Mouse (Mus musculus) heart, embryonic 12.5 days (tissue): ENCODE measurements around the gene Minar1. TPM values are rescaled to one million over a fixed set of nuclear protein-coding genes. Genes with fewer than 3 reads are reported as not detected.

Source experiments
- ATAC-seq: fragments of 200-750 bp; cut with Nextera tagmentation; 2 replicates; pipeline ENCODE4 v1.8.0; 2017; ENCODE audit warnings: moderate TSS enrichment, moderate library complexity; ENCODE audit not compliant: insufficient number of reproducible peaks, low FRiP score
- H3K27ac ChIP-seq: fragments of 300-500 bp; sonication (generic); 2 replicates; pipeline ENCODE4 v1.5.1; 2016; ENCODE audit warnings: mild to moderate bottlenecking, moderate library complexity; ENCODE audit not compliant: poor library complexity, severe bottlenecking
- H3K27me3 ChIP-seq: fragments of 300-500 bp; sonication (generic); replicated peaks from 2 replicates; pipeline ENCODE4 v1.6.1; 2016; ENCODE audit warnings: mild to moderate bottlenecking, moderate library complexity
- H3K36me3 ChIP-seq: fragments of 300-500 bp; sonication (generic); 2 replicates; pipeline ENCODE4 v1.6.1; 2016; ENCODE audit warnings: mild to moderate bottlenecking, moderate library complexity
- H3K4me1 ChIP-seq: fragments of 300-500 bp; sonication (generic); replicated peaks from 2 replicates; pipeline ENCODE4 v1.6.1; 2016; ENCODE audit warnings: mild to moderate bottlenecking
- H3K4me2 ChIP-seq: fragments of 300-500 bp; sonication (generic); 2 replicates; pipeline ENCODE4 v1.6.1; 2016; ENCODE audit warnings: mild to moderate bottlenecking, moderate library complexity
- H3K4me3 ChIP-seq: fragments of 300-500 bp; sonication (generic); 2 replicates; pipeline ENCODE4 v1.5.1; 2016; ENCODE audit warnings: mild to moderate bottlenecking
- H3K9ac ChIP-seq: fragments of 300-500 bp; sonication (generic); 2 replicates; pipeline ENCODE4 v1.6.1; 2016; ENCODE audit warnings: mild to moderate bottlenecking, moderate library complexity
- H3K9me3 ChIP-seq: fragments of 300-500 bp; sonication (generic); replicated peaks from 2 replicates; pipeline ENCODE4 v1.6.1; 2016; ENCODE audit warnings: mild to moderate bottlenecking, moderate library complexity
- WGBS: fragments of 180-500 bp; shearing (Covaris S2); methylation state at CpG from one replicate; pipeline ENCODE4 v1.1.7; 2016; 5-methylcytosine and 5-hydroxymethylcytosine counted together
- polyA plus RNA-seq: library from polyadenylated mRNA; unstranded; fragments of >200 nt; fragmentation: Nextera tagmentation; extraction: Ambion mirVana; gene quantifications from 2 replicates; pipeline ENCODE4 v1.2.1, GENCODE M21; 2016

Gene Minar1
- 0.04 and 0.10 TPM in 2 replicates for polyA plus RNA-seq

- H3K9me3 ChIP-seq = no peaks in the 10 kb centered on the region
- peaks cover 75% of the 10 kb centered on the region for H3K27me3 ChIP-seq
- no peaks in the 10 kb centered on the region for H3K36me3 ChIP-seq
- under 1% methylated on average over 27 of the region's 27 CpGs for WGBS
- no peak within 1 kb of the TSS for H3K27ac ChIP-seq
- H3K9ac ChIP-seq = peak within 1 kb of the TSS; percentile 52
- H3K4me2 ChIP-seq = peak within 1 kb of the TSS; percentile 91
- H3K4me1 ChIP-seq = peaks cover 11% of the 10 kb centered on the region; the same call in 1 of the 2 replicates
- H3K4me3 ChIP-seq = peak within 1 kb of the TSS; percentile 51
- ATAC-seq = peak; percentile 67
Measured at GRCm38 (mm10) chr9:89623006-89623760, at the start of gene Minar1. Gene Minar1 (minus strand): TSS chr9:89623125.

- Histone ChIP-seq H3K4me1 (no peaks in the 10 kb centered on the region), H3K4me2 (no peak overlapping the region), H3K27ac (no peak overlapping the region), H3K27me3 (no peaks in the 10 kb centered on the region), H3K9ac (no peak overlapping the region), H3K36me3 (no peaks in the 10 kb centered on the region), H3K9me3 (no peaks in the 10 kb centered on the region), H3K4me3 (no peak overlapping the region)
- no peak for ATAC-seq
- WGBS = 69% methylated on average over 4 of the region's 4 CpGs
Measured at GRCm38 (mm10) chr9:89669878-89670277, 47.0 kb upstream of the Minar1 start.

GRCm38 (mm10) chr9:89667306-89667942 is 44.5 kb upstream of the Minar1 start:
- Histone ChIP-seq H3K4me1 (no peaks in the 10 kb centered on the region), H3K4me3 (no peak overlapping the region), H3K9me3 (no peaks in the 10 kb centered on the region), H3K9ac (no peak overlapping the region), H3K27ac (no peak overlapping the region), H3K4me2 (no peak overlapping the region), H3K36me3 (no peaks in the 10 kb centered on the region), H3K27me3 (no peaks in the 10 kb centered on the region)
- WGBS = 66% methylated on average over 4 of the region's 4 CpGs
- no peak for ATAC-seq

DNA sequence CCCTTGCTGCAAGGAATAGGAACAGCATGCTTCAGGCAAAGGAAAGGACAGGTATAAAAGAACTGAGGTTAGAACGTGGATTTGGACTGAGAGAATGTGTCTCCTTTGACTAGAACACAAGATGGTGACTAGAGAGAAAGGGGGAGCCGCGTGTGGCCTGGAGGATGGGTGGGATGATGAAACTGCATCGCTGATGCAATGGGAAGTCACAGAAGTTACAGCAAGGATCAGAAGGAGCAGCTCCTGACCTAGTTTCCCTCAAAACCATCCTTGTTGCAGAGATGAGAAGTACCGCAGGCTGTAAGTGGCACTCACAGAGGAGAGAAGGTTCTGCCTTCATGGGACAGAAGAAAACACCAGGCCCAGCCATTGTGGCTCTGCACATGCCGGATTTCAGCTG is 28.0 kb upstream of the Minar1 start:
- 63% methylated on average over 6 of the region's 6 CpGs for WGBS
- no peak overlapping the region for H3K4me3 ChIP-seq
- peaks cover 5% of the 10 kb centered on the region; the same call in 1 of the 2 replicates for H3K4me1 ChIP-seq

GRCm38 (mm10) chr9:89637453-89637852 is 14.5 kb upstream of the Minar1 start:
- Histone ChIP-seq H3K36me3 (no peaks in the 10 kb centered on the region), H3K4me2 (no peak overlapping the region), H3K4me3 (no peak overlapping the region), H3K4me1 (no peaks in the 10 kb centered on the region), H3K27me3 (no peaks in the 10 kb centered on the region), H3K27ac (no peak overlapping the region), H3K9ac (no peak overlapping the region), H3K9me3 (no peaks in the 10 kb centered on the region)
- 73% methylated on average over 3 of the region's 3 CpGs for WGBS
- no peak for ATAC-seq

More for the DNA sequence above, 28.0 kb upstream of the Minar1 start:
- ATAC-seq = no peak
- Histone ChIP-seq H3K9ac (no peak overlapping the region), H3K27me3 (no peaks in the 10 kb centered on the region), H3K27ac (no peak overlapping the region), H3K36me3 (no peaks in the 10 kb centered on the region), H3K4me2 (no peak overlapping the region), H3K9me3 (no peaks in the 10 kb centered on the region)

GRCm38 (mm10) chr9:89622296-89623005 is 474 bp downstream of the Minar1 start:
- peak overlapping the region; percentile 51 for H3K4me3 ChIP-seq
- 3% methylated on average over 42 of the region's 42 CpGs for WGBS
- no peaks in the 10 kb centered on the region for H3K9me3 ChIP-seq
- peak overlapping the region; percentile 91 for H3K4me2 ChIP-seq
- peak; percentile 40; the same call in 1 of the 2 replicates for ATAC-seq
- no peak overlapping the region for H3K27ac ChIP-seq
- H3K4me1 ChIP-seq = peaks cover 11% of the 10 kb centered on the region; the same call in 1 of the 2 replicates
- peaks cover 72% of the 10 kb centered on the region for H3K27me3 ChIP-seq
- H3K9ac ChIP-seq = peak overlapping the region; percentile 52
- H3K36me3 ChIP-seq = no peaks in the 10 kb centered on the region

- peaks cover 68% of the 10 kb centered on the region for H3K27me3 ChIP-seq
- WGBS = 5% methylated on average over 11 of the region's 11 CpGs
Measured at GRCm38 (mm10) chr9:89621750-89622149, 1.2 kb downstream of the Minar1 start.

DNA sequence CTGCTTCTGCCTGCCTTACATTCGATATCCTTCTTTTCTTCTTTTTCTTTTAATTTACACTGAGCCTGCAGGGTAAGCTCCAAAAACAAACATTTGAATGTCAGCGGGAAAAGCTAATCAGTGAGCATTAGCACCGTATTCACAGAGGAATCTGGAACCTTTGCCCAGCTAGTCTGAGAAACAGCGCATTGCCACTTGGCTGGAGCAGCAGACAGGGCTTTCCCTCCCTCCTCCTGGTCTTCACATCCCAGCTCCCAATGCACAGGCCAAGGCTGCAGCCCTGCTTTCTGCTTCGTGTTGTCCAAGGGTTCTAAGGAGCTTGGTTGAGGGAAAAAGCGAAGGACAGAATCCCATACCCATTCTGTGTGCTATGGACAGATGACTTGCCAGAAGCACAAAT is 2.6 kb downstream of the Minar1 start:
- no peaks in the 10 kb centered on the region for H3K36me3 ChIP-seq
- peaks cover 59% of the 10 kb centered on the region for H3K27me3 ChIP-seq
- no peak overlapping the region for H3K4me3 ChIP-seq
- H3K4me1 ChIP-seq = peaks cover 11% of the 10 kb centered on the region; the same call in 1 of the 2 replicates
- H3K9me3 ChIP-seq = no peaks in the 10 kb centered on the region
- no peak overlapping the region for H3K9ac ChIP-seq
- H3K4me2 ChIP-seq = no peak overlapping the region
- no peak for ATAC-seq
- WGBS = 17% methylated on average over 6 of the region's 6 CpGs
- no peak overlapping the region for H3K27ac ChIP-seq

More at GRCm38 (mm10) chr9:89621750-89622149, 1.2 kb downstream of the Minar1 start:
- no peak for ATAC-seq
- peaks cover 11% of the 10 kb centered on the region; the same call in 1 of the 2 replicates for H3K4me1 ChIP-seq
- no peaks in the 10 kb centered on the region for H3K9me3 ChIP-seq
- peak overlapping the region; percentile 51 for H3K4me3 ChIP-seq
- peak overlapping the region; percentile 91 for H3K4me2 ChIP-seq
- H3K27ac ChIP-seq = no peak overlapping the region
- no peaks in the 10 kb centered on the region for H3K36me3 ChIP-seq
- no peak overlapping the region for H3K9ac ChIP-seq

GRCm38 (mm10) chr9:89616946-89617345 is 6.0 kb downstream of the Minar1 start:
- Histone ChIP-seq H3K36me3 (no peaks in the 10 kb centered on the region), H3K4me3 (no peak overlapping the region), H3K27me3 (peaks cover 26% of the 10 kb centered on the region), H3K27ac (no peak overlapping the region), H3K4me1 (no peaks in the 10 kb centered on the region), H3K9me3 (no peaks in the 10 kb centered on the region), H3K9ac (no peak overlapping the region), H3K4me2 (no peak overlapping the region)
- 83% methylated on average over 2 of the region's 2 CpGs for WGBS
- no peak for ATAC-seq

- no peak overlapping the region for H3K9ac ChIP-seq
- no peak overlapping the region for H3K4me2 ChIP-seq
- no peak overlapping the region for H3K27ac ChIP-seq
- H3K27me3 ChIP-seq = no peaks in the 10 kb centered on the region
- H3K4me3 ChIP-seq = no peak overlapping the region
- H3K4me1 ChIP-seq = peaks cover 13% of the 10 kb centered on the region
- H3K36me3 ChIP-seq = no peaks in the 10 kb centered on the region
- WGBS = 15% methylated on average over 4 of the region's 4 CpGs
- ATAC-seq = peak; percentile 36; the same call in 1 of the 2 replicates
- no peaks in the 10 kb centered on the region for H3K9me3 ChIP-seq
Measured at GRCm38 (mm10) chr9:89610592-89610991, 12.3 kb downstream of the Minar1 start.

- Histone ChIP-seq H3K9me3 (no peaks in the 10 kb centered on the region), H3K4me3 (no peak overlapping the region), H3K4me1 (peaks cover 13% of the 10 kb centered on the region), H3K9ac (no peak overlapping the region), H3K4me2 (no peak overlapping the region), H3K36me3 (no peaks in the 10 kb centered on the region), H3K27ac (no peak overlapping the region), H3K27me3 (no peaks in the 10 kb centered on the region)
- ATAC-seq = no peak
- WGBS = 84% methylated on average over 7 of the region's 7 CpGs
Measured at GRCm38 (mm10) chr9:89607321-89607720, 15.6 kb downstream of the Minar1 start.
